Mouse (Mus musculus) brain, embryonic 14.5 days (tissue): ENCODE results near the gene Mtch2.

Source experiments
- CTCF ChIP-seq: fragments of 200-500 bp; IDR thresholded peaks from 2 replicates; pipeline ENCODE4 v1.5.1; 2012; ENCODE audit warnings: inconsistent platforms, mild to moderate bottlenecking, moderate library complexity, borderline replicate concordance; ENCODE audit not compliant: insufficient read depth, insufficient read length; ENCODE audit errors: extremely low read depth
- POLR2A ChIP-seq: fragments of 200-500 bp; IDR thresholded peaks from 2 replicates; pipeline ENCODE4 v1.6.1; 2012; ENCODE audit warnings: mild to moderate bottlenecking, inconsistent platforms, borderline replicate concordance; ENCODE audit not compliant: poor library complexity, insufficient read depth, insufficient read length, severe bottlenecking; ENCODE audit errors: extremely low read depth

- TF ChIP-seq CTCF = no peak
- no peak for TF ChIP-seq POLR2A
Observed at GRCm38 (mm10) chr2:90911668-90912067, 64.7 kb downstream of the Mtch2 start.
